Mouse (Mus musculus): Measurements from ENCODE around the gene Ing1. TPM values are rescaled to one million over a fixed set of nuclear protein-coding genes. Genes with fewer than 3 reads are reported as not detected.
A peak's percentile ranks its signal among the peaks of the same experiment; 100 is the strongest.
"Not testable (repeated sequence)": the region's sequence is repeated elsewhere in the genome, so short reads cannot be mapped to it uniquely, and the experiment has no call there.

Ing1 gene
- polyA plus RNA-seq, 1 experiment from 2014 or later = 16.3 TPM

GRCm38 (mm10) chr8:11551497-11551896 is 3.9 kb upstream of the Ing1 start:
- not testable (repeated sequence) for H3K4me3 ChIP-seq (replicated peaks); H3K27ac ChIP-seq; DNase-seq; H3K9me3 ChIP-seq (replicated peaks); ATAC-seq (ENCODE audit: low read depth); H3K27me3 ChIP-seq
- 65% methylated on average over 4 of the region's 4 CpGs for WGBS (ENCODE audit: insufficient replicate concordance)
- Histone ChIP-seq H3K9ac (0 out of 2 replicates have a peak overlapping the region, but pooled peaks have one; percentile 83), H3K4me1 (replicated peaks) (peaks cover 39% of the 10 kb centered on the region), H3K36me3 (peaks cover 12% of the 10 kb centered on the region; the same call in 1 of the 2 replicates), H3K4me2 (peak overlapping the region; percentile 75; the same call in 1 of the 2 replicates)

GRCm38 (mm10) chr8:11552390-11552789 is 3.0 kb upstream of the Ing1 start:
- ATAC-seq (ENCODE audit: low read depth) (no peak), DNase-seq (no peak)
- H3K36me3 ChIP-seq = peaks cover 8% of the 10 kb centered on the region; the same call in 1 of the 2 replicates
- H3K9ac ChIP-seq = no peak overlapping the region
- H3K27me3 ChIP-seq = no peaks in the 10 kb centered on the region
- no peak overlapping the region for H3K4me2 ChIP-seq
- H3K9me3 ChIP-seq (replicated peaks) = no peaks in the 10 kb centered on the region
- no peak overlapping the region for H3K4me3 ChIP-seq (replicated peaks)
- H3K27ac ChIP-seq = no peak overlapping the region
- peaks cover 39% of the 10 kb centered on the region for H3K4me1 ChIP-seq (replicated peaks)
- WGBS (ENCODE audit: insufficient replicate concordance) = 80% methylated on average over 10 of the region's 10 CpGs

GRCm38 (mm10) chr8:11555720-11556591 is 585 bp downstream of the Ing1 start:
- Histone ChIP-seq H3K4me2 (peak overlapping the region; percentile 98), H3K27ac (peak overlapping the region; percentile 99), H3K4me1 (replicated peaks) (peaks cover 44% of the 10 kb centered on the region), H3K4me3 (replicated peaks) (peak overlapping the region; percentile 92), H3K9ac (peak overlapping the region; percentile 96), H3K27me3 (no peaks in the 10 kb centered on the region), H3K36me3 (peaks cover 7% of the 10 kb centered on the region), H3K9me3 (replicated peaks) (no peaks in the 10 kb centered on the region)
- ATAC-seq (ENCODE audit: low read depth) = peak; percentile 74
- under 1% methylated on average over 86 of the region's 103 CpGs for WGBS (ENCODE audit: insufficient replicate concordance)
- DNase-seq = peak; percentile 99

- DNase-seq (no peak), ATAC-seq (ENCODE audit: low read depth) (no peak)
- H3K36me3 ChIP-seq = peaks cover 16% of the 10 kb centered on the region
- under 1% methylated on average over 85 of the region's 85 CpGs for WGBS (ENCODE audit: insufficient replicate concordance)
- H3K9me3 ChIP-seq (replicated peaks) = no peaks in the 10 kb centered on the region
- no peaks in the 10 kb centered on the region for H3K27me3 ChIP-seq
- peak overlapping the region; percentile 98 for H3K4me2 ChIP-seq
- H3K4me1 ChIP-seq (replicated peaks) = peaks cover 39% of the 10 kb centered on the region
- H3K27ac ChIP-seq = peak overlapping the region; percentile 99
- H3K4me3 ChIP-seq (replicated peaks) = peak overlapping the region; percentile 92
- peak overlapping the region; percentile 96 for H3K9ac ChIP-seq
These were observed 1.5 kb downstream of the Ing1 start for GRCm38 (mm10) chr8:11556691-11557423.

GRCm38 (mm10) chr8:11557424-11557767 is 2.0 kb downstream of the Ing1 start:
- ATAC-seq (ENCODE audit: low read depth) = 0 out of 2 replicates have a peak, but pooled peaks have one; percentile 0
- DNase-seq = no peak
- Histone ChIP-seq H3K36me3 (peaks cover 21% of the 10 kb centered on the region), H3K9ac (peak overlapping the region; percentile 96), H3K27ac (peak overlapping the region; percentile 99), H3K4me3 (replicated peaks) (peak overlapping the region; percentile 92), H3K4me2 (peak overlapping the region; percentile 98), H3K27me3 (no peaks in the 10 kb centered on the region), H3K9me3 (replicated peaks) (no peaks in the 10 kb centered on the region), H3K4me1 (replicated peaks) (peaks cover 39% of the 10 kb centered on the region)
- under 1% methylated on average over 32 of the region's 32 CpGs for WGBS (ENCODE audit: insufficient replicate concordance)

- Histone ChIP-seq H3K4me3 (replicated peaks) (peak overlapping the region; percentile 92), H3K27ac (peak overlapping the region; percentile 99), H3K9me3 (replicated peaks) (no peaks in the 10 kb centered on the region), H3K36me3 (peaks cover 24% of the 10 kb centered on the region), H3K4me2 (peak overlapping the region; percentile 98), H3K27me3 (no peaks in the 10 kb centered on the region), H3K9ac (peak overlapping the region; percentile 96), H3K4me1 (replicated peaks) (peaks cover 39% of the 10 kb centered on the region)
- under 1% methylated on average over 67 of the region's 67 CpGs for WGBS (ENCODE audit: insufficient replicate concordance)
- DNase-seq (peak; percentile 94), ATAC-seq (ENCODE audit: low read depth) (peak; percentile 83)
These were observed 2.6 kb downstream of the Ing1 start for GRCm38 (mm10) chr8:11557768-11558629.

GRCm38 (mm10) chr8:11559511-11559910 is 4.1 kb downstream of the Ing1 start:
- H3K4me3 ChIP-seq (replicated peaks) = peak overlapping the region; percentile 92
- H3K9ac ChIP-seq = peak overlapping the region; percentile 85
- no peak for ATAC-seq (ENCODE audit: low read depth)

GRCm38 (mm10) chr8:11560220-11560619 is 4.8 kb downstream of the Ing1 start:
- H3K27me3 ChIP-seq = no peaks in the 10 kb centered on the region
- 83% methylated on average over 9 of the region's 9 CpGs for WGBS (ENCODE audit: insufficient replicate concordance)
- H3K4me3 ChIP-seq (replicated peaks) = no peak overlapping the region
- H3K9ac ChIP-seq = peak overlapping the region; percentile 85; the same call in 1 of the 2 replicates
- no peak for DNase-seq
- no peak overlapping the region for H3K4me2 ChIP-seq
- H3K27ac ChIP-seq = no peak overlapping the region
- H3K36me3 ChIP-seq = peaks cover 44% of the 10 kb centered on the region
- H3K4me1 ChIP-seq (replicated peaks) = peaks cover 22% of the 10 kb centered on the region
- H3K9me3 ChIP-seq (replicated peaks) = no peaks in the 10 kb centered on the region
- ATAC-seq (ENCODE audit: low read depth) = no peak

More at GRCm38 (mm10) chr8:11559511-11559910, 4.1 kb downstream of the Ing1 start:
- Histone ChIP-seq H3K9me3 (replicated peaks) (no peaks in the 10 kb centered on the region), H3K36me3 (peaks cover 38% of the 10 kb centered on the region), H3K27ac (no peak overlapping the region), H3K4me2 (peak overlapping the region; percentile 78), H3K27me3 (no peaks in the 10 kb centered on the region), H3K4me1 (replicated peaks) (peaks cover 27% of the 10 kb centered on the region)
- no peak for DNase-seq
- WGBS (ENCODE audit: insufficient replicate concordance) = 65% methylated on average over 3 of the region's 3 CpGs

- Histone ChIP-seq H3K4me2 (no peak overlapping the region), H3K27me3 (no peaks in the 10 kb centered on the region), H3K4me3 (replicated peaks) (no peak overlapping the region), H3K9me3 (replicated peaks) (no peaks in the 10 kb centered on the region), H3K36me3 (peaks cover 59% of the 10 kb centered on the region), H3K9ac (no peak overlapping the region), H3K27ac (no peak overlapping the region), H3K4me1 (replicated peaks) (peaks cover 13% of the 10 kb centered on the region)
- ATAC-seq (ENCODE audit: low read depth) (no peak), DNase-seq (no peak)
- WGBS (ENCODE audit: insufficient replicate concordance) = 65% methylated on average over 5 of the region's 5 CpGs
These were observed 8.9 kb downstream of the Ing1 start for GRCm38 (mm10) chr8:11564236-11564635.

- H3K4me3 ChIP-seq (replicated peaks) = no peak overlapping the region
- H3K9me3 ChIP-seq (replicated peaks) = no peaks in the 10 kb centered on the region
- no peak for DNase-seq
- 77% methylated on average over 7 of the region's 7 CpGs for WGBS (ENCODE audit: insufficient replicate concordance)
- H3K36me3 ChIP-seq = peaks cover 59% of the 10 kb centered on the region
- H3K4me2 ChIP-seq = no peak overlapping the region
- peaks cover 9% of the 10 kb centered on the region for H3K4me1 ChIP-seq (replicated peaks)
- H3K27ac ChIP-seq = no peak overlapping the region
- no peak for ATAC-seq (ENCODE audit: low read depth)
- H3K27me3 ChIP-seq = no peaks in the 10 kb centered on the region
- no peak overlapping the region for H3K9ac ChIP-seq
These were observed 9.3 kb downstream of the Ing1 start for GRCm38 (mm10) chr8:11564721-11565120.
